15 mouse cellular contexts compared by ENCODE assay signal in the genomic region with DNA sequence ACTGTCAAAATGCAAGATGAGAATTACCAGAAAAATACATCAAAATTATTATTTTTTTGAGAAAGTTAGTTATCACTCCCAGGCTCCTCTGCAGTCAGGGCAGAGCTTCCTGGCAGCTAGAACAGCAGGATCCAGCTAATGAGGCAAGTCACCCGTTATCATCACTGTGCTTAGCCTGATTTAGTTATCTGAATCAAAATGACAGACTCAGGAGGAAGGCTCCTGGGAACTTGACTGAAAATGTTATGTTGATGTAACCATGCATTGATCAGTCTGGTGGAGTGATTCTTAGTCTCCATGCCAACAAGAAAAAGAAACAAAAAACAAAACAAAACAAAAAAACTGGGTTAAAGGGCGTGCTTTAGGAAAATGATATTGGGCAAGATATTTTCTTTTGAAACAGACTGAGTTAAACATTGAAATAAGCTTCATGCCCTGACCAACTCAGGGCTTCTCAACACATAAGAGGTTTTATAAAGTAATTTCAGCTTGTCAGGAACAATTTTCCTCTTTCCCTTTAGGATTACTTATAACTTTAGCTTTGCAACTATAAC.
A peak's percentile ranks its signal among the peaks of the same experiment; 100 is the strongest.
DNase-seq lines count a peak whose midpoint lies in the region; ATAC-seq and TF ChIP-seq lines count a peak whose summit lies in the region.
"Had no signal": no experiment of that assay in that cellular context is flagged by ENCODE, and none has a peak within 500 bp of the region (broad histone marks: within the 10 kb centered on the region; RNA-seq: fewer than 3 reads in every experiment).

No protein-coding gene starts in this region.

- no peak overlapping the region for H3K4me3 ChIP-seq in embryonic facial prominence, embryonic 14.5 days (ENCODE audit: low read depth, low read length)
- H3K4me3 ChIP-seq in embryonic facial prominence, embryonic 10.5 days: no peak overlapping the region
- no peak overlapping the region for H3K4me3 ChIP-seq in midbrain, embryonic 11.5 days (ENCODE audit: low read depth, low read length)
- no peak overlapping the region for H3K4me3 ChIP-seq in midbrain, embryonic 10.5 days
- H3K4me3 ChIP-seq in hindbrain, postnatal 0 days (ENCODE audit: low read length): no peak overlapping the region
- H3K4me3 ChIP-seq in intestine, embryonic 15.5 days (replicated peaks): no peak overlapping the region
- no peak overlapping the region for H3K4me3 ChIP-seq in kidney, embryonic 16.5 days (ENCODE audit: low read length)
- H3K4me3 ChIP-seq: heart, embryonic 15.5 days; limb, embryonic 12.5 days had no signal

- DNase-seq in embryonic facial prominence, embryonic 14.5 days (ENCODE audit: low spot score): peak; percentile 27
- DNase-seq in embryonic facial prominence, embryonic 10.5 days (ENCODE audit: low spot score): no peak
- no peak for DNase-seq in midbrain, embryonic 11.5 days (ENCODE audit: low spot score, missing footprints)
- DNase-seq in midbrain, embryonic 10.5 days (ENCODE audit: low spot score): no peak
- peak; percentile 48 for DNase-seq in hindbrain, postnatal 0 days (ENCODE audit: low spot score)
- DNase-seq in right cerebral cortex, postnatal 36 days (ENCODE audit: low spot score in 2 of 2): no peak
- DNase-seq: cerebellum, adult 8-10 months; kidney, postnatal 14 days; lung, embryonic 14.5 days; right cerebral cortex, postnatal 25 days; thymus, adult 18-20 months had no signal

- no peaks in the 10 kb centered on the region for H3K36me3 ChIP-seq in embryonic facial prominence, embryonic 14.5 days (ENCODE audit: control insufficient read depth, insufficient read depth, low read length)
- H3K36me3 ChIP-seq in embryonic facial prominence, embryonic 10.5 days (replicated peaks): no peaks in the 10 kb centered on the region
- H3K36me3 ChIP-seq in midbrain, embryonic 11.5 days (ENCODE audit: control insufficient read depth, insufficient read depth, low read length): no peaks in the 10 kb centered on the region
- no peaks in the 10 kb centered on the region for H3K36me3 ChIP-seq in midbrain, embryonic 10.5 days
- H3K36me3 ChIP-seq in hindbrain, postnatal 0 days (ENCODE audit: insufficient read depth, low read length): no peaks in the 10 kb centered on the region
- no peaks in the 10 kb centered on the region for H3K36me3 ChIP-seq in intestine, embryonic 15.5 days
- no peaks in the 10 kb centered on the region for H3K36me3 ChIP-seq in kidney, embryonic 16.5 days (ENCODE audit: insufficient read depth, low read length)
- H3K36me3 ChIP-seq: heart, embryonic 15.5 days; limb, embryonic 12.5 days had no signal

- no peaks in the 10 kb centered on the region for H3K9me3 ChIP-seq in embryonic facial prominence, embryonic 14.5 days (ENCODE audit: control insufficient read depth, low read length)
- no peaks in the 10 kb centered on the region for H3K9me3 ChIP-seq in embryonic facial prominence, embryonic 10.5 days
- no peaks in the 10 kb centered on the region for H3K9me3 ChIP-seq in midbrain, embryonic 11.5 days (ENCODE audit: control insufficient read depth, low read length)
- H3K9me3 ChIP-seq in midbrain, embryonic 10.5 days (replicated peaks): no peaks in the 10 kb centered on the region
- no peaks in the 10 kb centered on the region for H3K9me3 ChIP-seq in hindbrain, postnatal 0 days (ENCODE audit: low read length)
- H3K9me3 ChIP-seq in intestine, embryonic 15.5 days: no peaks in the 10 kb centered on the region
- H3K9me3 ChIP-seq in kidney, embryonic 16.5 days (ENCODE audit: low read length): no peaks in the 10 kb centered on the region
- H3K9me3 ChIP-seq: heart, embryonic 15.5 days; limb, embryonic 12.5 days had no signal

- peak; percentile 50; the same call in 1 of the 2 replicates for ATAC-seq in embryonic facial prominence, embryonic 14.5 days (ENCODE audit: low read depth)
- peak; percentile 48; the same call in 1 of the 2 replicates for ATAC-seq in midbrain, embryonic 11.5 days (ENCODE audit: low FRiP score)
- peak; percentile 72 for ATAC-seq in hindbrain, postnatal 0 days
- no peak for ATAC-seq in intestine, embryonic 15.5 days
- ATAC-seq in kidney, embryonic 16.5 days (ENCODE audit: low FRiP score, low TSS enrichment): no peak

- H3K4me1 ChIP-seq in embryonic facial prominence, embryonic 14.5 days (ENCODE audit: control insufficient read depth, insufficient read depth, low read length): no peaks in the 10 kb centered on the region
- no peaks in the 10 kb centered on the region for H3K4me1 ChIP-seq in embryonic facial prominence, embryonic 10.5 days
- no peaks in the 10 kb centered on the region for H3K4me1 ChIP-seq in midbrain, embryonic 11.5 days (ENCODE audit: control insufficient read depth, insufficient read depth, low read length)
- no peaks in the 10 kb centered on the region for H3K4me1 ChIP-seq in midbrain, embryonic 10.5 days
- H3K4me1 ChIP-seq in hindbrain, postnatal 0 days (ENCODE audit: insufficient read depth, low read length): no peaks in the 10 kb centered on the region
- H3K4me1 ChIP-seq in intestine, embryonic 15.5 days (replicated peaks): no peaks in the 10 kb centered on the region
- H3K4me1 ChIP-seq in kidney, embryonic 16.5 days (ENCODE audit: insufficient read depth, low read length): no peaks in the 10 kb centered on the region
- H3K4me1 ChIP-seq: heart, embryonic 15.5 days; limb, embryonic 12.5 days had no signal

- 41% methylated on average over 2 of the region's 2 CpGs for WGBS in embryonic facial prominence, embryonic 14.5 days
- WGBS in embryonic facial prominence, embryonic 10.5 days: 45% methylated on average over 2 of the region's 2 CpGs
- 30% methylated on average over 2 of the region's 2 CpGs for WGBS in midbrain, embryonic 11.5 days
- 39% methylated on average over 2 of the region's 2 CpGs for WGBS in midbrain, embryonic 10.5 days
- WGBS in hindbrain, postnatal 0 days: 17% methylated on average over 2 of the region's 2 CpGs
- WGBS in intestine, embryonic 15.5 days: 58% methylated on average over 2 of the region's 2 CpGs
- 53% methylated on average over 2 of the region's 2 CpGs for WGBS in kidney, embryonic 16.5 days

- no peaks in the 10 kb centered on the region for H3K27me3 ChIP-seq in embryonic facial prominence, embryonic 14.5 days (replicated peaks; ENCODE audit: control insufficient read depth, insufficient read depth, low read length)
- no peaks in the 10 kb centered on the region for H3K27me3 ChIP-seq in embryonic facial prominence, embryonic 10.5 days (replicated peaks; ENCODE audit: low read depth, poor library complexity, severe bottlenecking)
- H3K27me3 ChIP-seq in midbrain, embryonic 11.5 days (ENCODE audit: control insufficient read depth, insufficient read depth, low read length): no peaks in the 10 kb centered on the region
- H3K27me3 ChIP-seq in midbrain, embryonic 10.5 days (ENCODE audit: low read depth, poor library complexity, severe bottlenecking): no peaks in the 10 kb centered on the region
- no peaks in the 10 kb centered on the region for H3K27me3 ChIP-seq in hindbrain, postnatal 0 days (ENCODE audit: insufficient read depth, low read length)
- H3K27me3 ChIP-seq in intestine, embryonic 15.5 days (replicated peaks): no peaks in the 10 kb centered on the region
- no peaks in the 10 kb centered on the region for H3K27me3 ChIP-seq in kidney, embryonic 16.5 days (ENCODE audit: insufficient read depth, low read length)
- H3K27me3 ChIP-seq: heart, embryonic 15.5 days; limb, embryonic 12.5 days had no signal

- H3K27ac ChIP-seq in embryonic facial prominence, embryonic 14.5 days (replicated peaks; ENCODE audit: low read depth, low read length): no peak overlapping the region
- no peak overlapping the region for H3K27ac ChIP-seq in embryonic facial prominence, embryonic 10.5 days (replicated peaks)
- H3K27ac ChIP-seq in midbrain, embryonic 11.5 days (ENCODE audit: low read depth, low read length): no peak overlapping the region
- H3K27ac ChIP-seq in midbrain, embryonic 10.5 days (replicated peaks): no peak overlapping the region
- no peak overlapping the region for H3K27ac ChIP-seq in hindbrain, postnatal 0 days
- H3K27ac ChIP-seq in intestine, embryonic 15.5 days: no peak overlapping the region
- H3K27ac ChIP-seq in kidney, embryonic 16.5 days (ENCODE audit: low read length): no peak overlapping the region
- H3K27ac ChIP-seq: heart, embryonic 15.5 days; limb, embryonic 12.5 days had no signal

- H3K4me2 ChIP-seq in embryonic facial prominence, embryonic 14.5 days (ENCODE audit: low read depth, low read length): no peak overlapping the region
- no peak overlapping the region for H3K4me2 ChIP-seq in midbrain, embryonic 11.5 days
- H3K4me2 ChIP-seq in hindbrain, postnatal 0 days (ENCODE audit: low read depth, low read length): no peak overlapping the region
- H3K4me2 ChIP-seq in intestine, embryonic 15.5 days (replicated peaks): no peak overlapping the region
- no peak overlapping the region for H3K4me2 ChIP-seq in kidney, embryonic 16.5 days (replicated peaks; ENCODE audit: low read depth, low read length)
- H3K4me2 ChIP-seq: heart, embryonic 15.5 days; limb, embryonic 12.5 days; lung, embryonic 14.5 days had no signal

- TF ChIP-seq CTCF in hindbrain, postnatal 0 days (IDR thresholded peaks at IDR 0.05; ENCODE audit: low read depth): no peak

- H3K9ac ChIP-seq in embryonic facial prominence, embryonic 14.5 days (ENCODE audit: low read depth, low read length): no peak overlapping the region
- H3K9ac ChIP-seq in midbrain, embryonic 11.5 days (ENCODE audit: low read length): no peak overlapping the region
- H3K9ac ChIP-seq in hindbrain, postnatal 0 days (replicated peaks; ENCODE audit: low read length): no peak overlapping the region
- H3K9ac ChIP-seq in intestine, embryonic 15.5 days: no peak overlapping the region
- no peak overlapping the region for H3K9ac ChIP-seq in kidney, embryonic 16.5 days (replicated peaks; ENCODE audit: low read length)
- H3K9ac ChIP-seq: heart, embryonic 15.5 days; limb, embryonic 12.5 days; lung, embryonic 14.5 days had no signal

Comparison
In these comparisons a context has a peak if more than half of its experiments do, and no peak if none do; other contexts are left out.
1. DNase-seq: peak in embryonic facial prominence, embryonic 14.5 days (single experiment) and hindbrain, postnatal 0 days (single experiment); none in embryonic facial prominence, embryonic 10.5 days (single experiment), midbrain, embryonic 11.5 days (single experiment), midbrain, embryonic 10.5 days (single experiment) and right cerebral cortex, postnatal 36 days (0 of 2).
2. ATAC-seq: peak in embryonic facial prominence, embryonic 14.5 days (single experiment), midbrain, embryonic 11.5 days (single experiment) and hindbrain, postnatal 0 days (single experiment); none in intestine, embryonic 15.5 days (single experiment) and kidney, embryonic 16.5 days (single experiment).